Mouse (Mus musculus): ENCODE data around the gene Hsd17b2. TPM values are rescaled to one million over a fixed set of nuclear protein-coding genes. Genes with fewer than 3 reads are reported as not detected.
"Not testable (repeated sequence)": the region's sequence is repeated elsewhere in the genome, so short reads cannot be mapped to it uniquely, and the experiment has no call there.

Hsd17b2 gene
- total and polyA plus RNA-seq, 3 experiments = 0.38 to 1.4 TPM; not detected in 1

DNA sequence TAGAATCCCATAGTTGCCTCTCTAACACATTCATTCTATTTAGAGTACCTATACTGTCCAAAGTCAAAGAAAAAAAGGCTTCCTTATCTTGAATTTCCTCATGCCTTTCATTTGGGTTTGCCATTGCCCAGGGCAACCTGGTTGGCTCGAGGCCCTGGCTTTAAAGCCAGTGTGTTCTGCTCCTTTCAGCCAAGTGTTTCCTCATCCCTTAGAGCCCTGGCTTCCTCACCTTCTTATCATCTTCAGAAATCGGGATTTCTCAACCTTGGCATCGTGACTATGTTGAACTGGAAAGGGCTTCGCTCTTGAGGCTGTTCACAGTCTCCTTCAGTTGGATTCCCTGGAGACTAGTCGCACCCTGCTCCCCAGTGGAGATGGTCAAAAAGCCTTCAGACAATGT lies 12.9 kb downstream of the Hsd17b2 start:
- DNase-seq = peak; percentile 15

DNA sequence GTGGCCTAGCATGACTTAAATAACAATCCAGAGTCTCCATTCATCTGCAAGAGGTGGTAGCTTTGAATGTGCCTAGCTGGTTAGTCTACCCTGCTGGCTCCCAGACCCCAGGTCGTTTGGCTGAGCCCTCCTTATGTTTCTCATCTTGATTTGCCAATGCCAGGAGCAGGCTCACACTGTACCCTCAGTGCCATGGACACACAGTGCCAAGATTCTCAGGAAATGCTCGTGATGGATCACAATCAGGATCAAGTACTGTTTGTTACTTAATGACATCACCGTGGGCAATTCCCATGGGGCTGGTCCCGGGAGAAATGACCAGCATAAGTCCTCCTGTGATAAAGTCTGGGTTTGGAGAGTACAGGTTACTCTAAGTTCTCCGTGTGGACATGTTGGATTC lies 14.2 kb downstream of the Hsd17b2 start:
- DNase-seq = no peak

DNA sequence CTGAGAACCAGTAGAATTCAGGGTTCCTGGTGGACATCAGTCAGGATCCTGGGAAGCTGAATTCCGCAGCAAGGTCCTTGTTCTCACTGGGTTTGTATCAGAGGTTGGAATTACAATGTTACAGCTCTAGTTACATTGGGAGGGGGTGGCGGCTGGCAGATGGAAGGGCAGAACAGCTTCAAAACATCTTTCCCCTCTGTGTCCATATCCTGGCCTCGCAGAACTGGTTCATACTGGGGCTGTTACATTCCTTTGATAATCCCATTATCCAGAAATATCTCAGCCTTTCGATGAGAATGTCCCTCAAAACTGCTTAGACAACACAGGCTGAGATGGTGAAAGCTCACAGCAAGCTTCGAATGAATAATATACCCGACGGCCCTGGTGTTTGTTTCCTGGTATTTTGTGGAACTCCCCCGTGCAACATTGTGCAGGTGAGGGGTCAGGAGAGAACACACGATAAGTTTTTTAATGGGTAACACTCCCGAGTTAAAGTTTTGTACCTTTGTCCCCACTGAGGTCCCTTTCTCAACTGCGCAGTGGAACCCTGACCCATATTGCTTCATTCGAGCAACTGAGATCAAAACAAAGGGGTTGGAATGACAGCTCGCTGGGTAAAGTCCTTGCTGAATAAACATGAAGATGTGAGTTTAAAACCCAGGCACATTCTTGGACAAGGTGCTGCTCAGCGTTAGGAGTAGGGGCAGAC lies 16.6 kb downstream of the Hsd17b2 start:
- no peak for DNase-seq

DNA sequence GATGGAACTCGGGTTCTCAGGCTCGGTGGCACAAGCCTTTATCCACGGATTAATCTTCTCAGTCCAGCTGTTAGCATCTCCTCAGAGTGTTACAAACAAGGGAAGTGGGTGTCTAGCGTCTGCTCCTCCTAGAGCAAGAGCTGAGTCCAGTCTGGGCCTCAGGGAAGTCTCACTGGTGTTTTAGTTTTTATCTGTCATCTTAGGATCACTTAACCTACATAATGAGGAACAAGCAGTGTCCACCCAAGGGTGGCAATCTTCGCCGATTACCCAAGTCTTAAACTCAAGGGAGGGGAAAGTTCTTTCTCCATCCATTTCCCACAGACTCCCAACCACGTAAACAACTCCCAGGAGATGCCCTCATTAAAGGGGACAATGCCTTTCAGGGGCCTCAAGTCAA lies 24.8 kb downstream of the Hsd17b2 start:
- DNase-seq = no peak

DNA sequence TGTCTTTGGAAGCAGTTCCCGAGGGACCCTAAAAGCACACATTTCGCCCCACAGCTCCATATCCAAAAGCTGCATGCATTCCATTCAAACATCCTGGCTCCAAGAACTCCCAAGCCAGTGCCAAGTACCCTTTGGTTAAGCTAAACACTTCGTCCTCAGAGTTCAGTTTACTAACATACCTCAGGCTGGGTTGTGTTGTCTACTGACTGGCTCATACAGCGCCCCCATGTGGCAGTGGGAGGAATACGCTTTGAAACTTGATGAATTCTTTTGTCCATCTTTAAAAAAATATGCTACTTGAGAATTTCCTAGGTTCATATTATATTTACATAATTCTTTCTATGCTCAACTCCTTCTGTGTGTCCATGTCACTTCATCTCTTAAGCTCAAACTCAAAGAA lies 25.9 kb downstream of the Hsd17b2 start:
- DNase-seq = no peak

DNA sequence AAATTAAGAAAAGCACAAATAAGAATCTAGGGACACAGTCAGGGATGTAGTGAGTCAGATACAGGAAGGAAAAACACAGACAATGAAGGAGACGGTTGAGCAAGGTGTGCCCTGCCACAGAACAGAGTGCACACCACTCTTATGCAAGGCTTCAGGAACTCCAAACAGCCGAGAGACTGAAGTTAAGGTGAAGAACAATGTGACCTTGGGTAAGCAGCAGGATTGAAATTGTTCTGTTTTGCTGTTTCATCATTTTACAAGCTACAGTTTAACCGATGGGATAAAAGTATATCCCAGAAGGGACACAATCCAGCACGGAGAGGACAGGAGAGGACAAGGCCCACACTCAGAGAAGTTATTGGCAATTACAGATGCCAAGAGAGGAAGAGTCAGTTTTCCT lies 26.5 kb downstream of the Hsd17b2 start:
- DNase-seq = no peak

DNA sequence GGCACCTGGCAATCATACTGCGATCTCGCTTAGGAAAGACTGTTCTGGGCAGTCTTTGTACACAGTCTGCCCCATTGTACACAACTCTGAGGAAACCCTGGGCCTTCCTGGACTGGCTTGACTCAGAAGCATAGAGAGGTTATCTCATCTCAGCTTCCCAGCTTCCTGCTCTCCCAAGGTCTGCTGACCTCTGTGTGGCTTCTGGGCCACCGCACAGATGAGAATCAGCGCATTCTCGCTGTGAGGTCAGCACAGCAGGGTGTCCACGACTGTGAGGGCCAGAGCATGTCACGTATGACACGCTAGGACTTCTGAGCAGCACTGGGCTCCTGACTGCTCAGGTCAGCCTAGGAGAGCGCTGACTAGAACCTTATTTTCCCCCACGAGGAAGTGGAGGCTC lies 29.3 kb downstream of the Hsd17b2 start:
- DNase-seq = no peak

DNA sequence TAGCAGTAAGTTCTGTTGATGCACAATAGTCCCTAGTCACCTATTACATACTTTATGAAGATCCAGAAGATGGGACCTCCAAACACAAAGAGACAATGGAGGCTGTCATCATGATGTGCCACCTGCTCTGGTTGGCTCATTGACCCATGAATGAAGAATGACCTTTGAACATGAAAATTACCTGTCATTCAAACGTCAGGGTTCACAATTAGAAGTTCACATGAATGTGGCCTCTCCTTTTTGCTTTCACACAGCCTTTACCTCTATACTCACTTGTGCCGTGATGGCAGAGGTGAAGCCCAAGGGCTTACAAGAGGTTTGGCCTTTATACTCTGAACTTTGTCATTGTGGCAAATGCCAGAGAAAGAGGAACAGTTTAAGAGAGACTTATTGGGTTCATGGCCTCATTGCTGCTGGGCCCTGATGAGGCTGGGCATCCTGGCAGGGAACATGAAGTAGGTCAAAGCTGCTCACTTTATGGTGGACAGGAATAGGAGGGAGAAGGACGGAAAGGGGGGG lies 35.0 kb downstream of the Hsd17b2 start:
- DNase-seq = no peak

DNA sequence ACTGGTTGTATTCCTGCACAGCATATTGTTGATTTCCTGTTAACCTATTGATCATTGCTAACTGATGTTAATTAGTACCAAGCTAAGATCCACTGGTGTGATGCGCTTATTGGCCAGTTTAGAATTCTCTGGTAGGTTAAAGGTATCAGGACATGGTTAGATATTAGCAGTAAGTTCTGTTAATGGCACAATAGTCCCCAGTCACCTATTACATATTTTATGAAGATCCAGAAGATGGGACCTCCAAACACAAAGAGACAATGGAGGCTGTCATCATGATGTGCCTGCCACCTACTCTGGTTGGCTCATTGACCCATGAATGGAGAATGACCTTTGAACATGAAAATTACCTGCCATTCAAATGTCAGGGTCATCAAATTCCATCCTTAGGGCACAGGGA lies 36.5 kb downstream of the Hsd17b2 start:
- DNase-seq = not testable (repeated sequence)

DNA sequence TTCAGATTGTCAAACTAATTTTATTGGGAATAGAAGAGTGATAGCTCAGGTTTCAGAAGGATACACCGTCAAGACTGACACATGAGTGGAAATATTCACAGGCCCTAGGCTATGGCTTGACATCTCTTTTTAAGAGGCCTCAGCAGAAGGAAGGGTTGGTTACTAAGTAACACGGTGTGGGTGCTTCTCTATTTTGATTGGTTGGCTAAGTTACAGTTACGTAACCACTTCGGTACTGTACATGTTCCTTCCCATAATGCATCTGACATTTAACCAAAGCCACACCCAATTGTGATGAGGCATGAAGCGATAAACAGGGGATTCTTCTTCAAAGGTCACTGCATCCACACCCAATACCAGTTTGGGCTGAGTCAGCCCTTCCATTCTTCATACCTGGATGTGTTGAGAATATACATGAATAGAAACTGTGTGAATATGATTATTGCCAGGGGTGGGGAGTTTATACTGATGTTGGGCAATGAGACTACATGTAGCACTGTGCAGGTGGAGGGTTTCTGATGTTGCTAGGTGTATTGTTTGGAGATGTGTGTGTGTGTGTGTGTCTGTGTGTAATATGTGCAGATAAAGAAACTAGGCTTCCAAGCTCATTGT lies 38.8 kb downstream of the Hsd17b2 start:
- DNase-seq = no peak

DNA sequence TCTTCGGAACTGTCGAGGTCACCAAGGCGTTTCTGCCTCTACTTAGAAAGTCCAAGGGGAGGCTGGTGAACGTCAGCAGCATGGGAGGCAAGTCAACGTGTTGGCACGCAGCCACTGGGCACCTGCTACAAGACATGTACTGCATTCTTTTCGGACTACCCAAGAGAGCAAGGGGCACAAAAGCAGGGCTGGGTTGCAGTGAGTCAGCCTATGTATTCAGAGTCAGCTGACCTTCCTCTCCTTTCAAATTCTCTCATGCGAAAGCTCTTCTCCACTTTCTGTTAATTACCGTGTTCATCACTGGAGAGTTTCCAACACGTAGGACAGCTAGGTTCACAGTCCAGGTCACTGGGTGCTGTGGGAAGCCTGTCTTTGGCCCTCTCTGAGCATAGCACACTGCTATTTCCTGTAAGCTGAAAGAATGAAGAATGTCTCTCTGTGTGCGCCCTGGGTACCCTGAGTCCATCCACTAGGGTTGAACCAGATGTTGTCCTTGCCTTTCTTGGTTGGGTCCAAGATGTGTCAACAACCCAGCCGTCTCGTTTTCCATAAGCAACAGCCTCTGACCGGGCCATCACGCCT lies 40.8 kb downstream of the Hsd17b2 start:
- DNase-seq = no peak

DNA sequence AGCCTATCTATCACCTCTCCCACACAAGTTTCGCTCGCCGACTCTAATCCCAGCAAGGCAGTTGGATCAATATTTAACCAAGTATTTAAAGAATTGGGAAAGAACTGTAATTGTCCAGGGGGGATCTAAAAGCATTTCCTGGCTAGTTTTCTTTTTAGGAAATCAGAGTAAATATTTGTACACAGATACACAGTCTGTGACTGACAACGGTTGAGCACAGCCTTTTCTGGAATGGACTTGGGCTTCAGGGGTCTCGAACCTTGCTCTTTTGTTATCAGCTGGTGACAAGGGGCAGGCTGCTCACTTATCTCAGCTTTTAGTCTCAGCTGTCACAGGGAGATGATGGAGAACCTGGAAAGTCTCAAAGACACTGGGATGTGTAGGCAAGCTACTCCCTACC lies 44.9 kb downstream of the Hsd17b2 start:
- DNase-seq = no peak

DNA sequence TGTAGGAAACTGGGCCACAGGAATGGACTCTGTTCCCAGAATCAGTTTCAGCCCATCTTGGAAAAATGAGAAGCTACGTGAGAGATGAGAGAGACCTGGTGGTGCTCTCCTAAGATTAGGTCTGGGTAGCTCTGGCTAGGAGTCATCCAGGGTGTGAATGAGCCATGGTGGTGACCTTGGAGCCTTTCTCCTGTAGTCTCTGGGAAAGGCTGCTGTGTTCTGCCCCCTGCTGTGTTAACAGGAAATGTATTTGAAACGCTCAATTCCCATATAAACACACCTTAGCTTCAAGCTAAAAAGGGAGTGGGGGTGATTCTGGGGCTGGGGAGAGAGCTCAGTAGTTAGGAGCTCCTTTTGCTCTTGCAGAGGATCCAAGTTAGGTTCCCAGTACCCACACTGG lies 45.7 kb downstream of the Hsd17b2 start:
- DNase-seq = no peak

DNA sequence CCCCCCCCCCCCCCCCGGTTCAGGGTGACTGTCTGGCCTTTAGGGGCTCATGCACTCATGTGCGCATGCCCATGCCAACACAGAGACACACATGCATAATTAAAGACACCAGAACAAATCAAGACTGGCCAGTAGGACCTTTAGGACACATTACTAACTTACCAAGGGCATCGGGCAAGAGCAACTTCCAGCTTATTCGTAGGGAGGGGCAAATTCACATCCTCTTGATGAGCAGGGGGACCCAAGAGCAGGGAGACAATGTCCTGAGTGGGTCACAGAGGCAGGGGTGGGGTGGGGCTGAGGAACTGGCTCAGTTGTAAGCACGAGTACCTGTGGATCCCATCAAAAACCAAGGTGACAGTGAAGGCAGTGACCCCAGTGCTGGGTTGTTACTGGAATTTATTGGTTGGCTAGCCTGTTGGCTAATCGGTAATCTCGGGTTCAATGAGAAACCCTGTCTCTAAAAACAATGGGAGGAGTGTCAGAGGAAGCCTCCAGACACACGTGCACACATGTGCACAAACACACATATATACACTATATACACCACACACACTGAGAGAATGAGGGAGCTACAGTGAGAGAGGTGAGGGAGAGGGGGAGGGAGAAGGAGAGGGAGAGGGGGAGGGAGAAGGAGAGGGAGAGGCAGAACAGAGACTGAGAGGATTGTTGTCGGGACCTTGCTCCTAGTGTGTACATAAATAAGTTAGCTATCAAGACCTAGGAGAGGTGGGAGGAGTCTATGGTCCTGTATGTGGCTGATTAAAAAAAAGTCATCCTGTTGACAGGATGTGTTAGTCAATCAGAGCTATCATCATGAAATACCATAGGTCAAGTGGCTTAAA lies 46.4 kb downstream of the Hsd17b2 start:
- no peak for DNase-seq

DNA sequence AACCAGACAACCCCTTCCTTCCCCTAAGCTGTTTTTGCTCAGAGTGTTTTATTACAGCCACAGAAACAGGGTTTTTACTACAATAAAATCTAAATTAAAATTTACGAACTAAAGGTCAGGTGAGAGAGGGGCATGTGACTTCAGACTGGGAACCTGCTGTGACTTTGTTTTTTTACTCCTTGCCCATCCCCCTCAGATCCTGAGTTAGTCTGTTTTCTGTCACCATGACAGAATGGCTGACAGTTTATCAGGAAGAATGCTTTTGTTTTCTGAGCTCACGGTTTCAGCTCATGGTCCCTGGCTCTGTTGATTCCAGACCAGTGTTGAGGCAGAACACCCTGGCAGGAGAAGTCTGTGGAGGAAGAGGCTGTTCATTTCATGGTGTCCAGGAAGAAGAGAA lies 47.7 kb downstream of the Hsd17b2 start:
- no peak for DNase-seq

DNA sequence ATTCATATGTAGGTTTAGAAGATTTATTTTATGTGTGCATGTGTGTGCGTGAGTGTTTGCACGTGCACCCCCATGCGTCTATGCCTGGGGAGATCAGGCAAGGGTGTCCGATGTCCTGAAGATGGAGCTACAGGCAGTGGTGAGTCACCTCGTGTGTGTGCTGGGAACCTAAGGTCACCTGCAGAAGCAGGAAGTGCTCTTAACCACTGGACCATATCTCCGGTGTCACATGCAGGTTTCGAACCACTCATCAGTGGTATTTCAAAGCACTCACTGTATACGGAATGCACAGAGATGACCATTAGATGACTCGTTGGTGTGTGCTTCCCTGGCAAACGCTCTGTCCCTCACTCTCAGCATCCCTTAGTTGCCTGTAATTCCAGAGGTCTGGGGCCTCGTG lies 56.2 kb downstream of the Hsd17b2 start:
- no peak for DNase-seq

DNA sequence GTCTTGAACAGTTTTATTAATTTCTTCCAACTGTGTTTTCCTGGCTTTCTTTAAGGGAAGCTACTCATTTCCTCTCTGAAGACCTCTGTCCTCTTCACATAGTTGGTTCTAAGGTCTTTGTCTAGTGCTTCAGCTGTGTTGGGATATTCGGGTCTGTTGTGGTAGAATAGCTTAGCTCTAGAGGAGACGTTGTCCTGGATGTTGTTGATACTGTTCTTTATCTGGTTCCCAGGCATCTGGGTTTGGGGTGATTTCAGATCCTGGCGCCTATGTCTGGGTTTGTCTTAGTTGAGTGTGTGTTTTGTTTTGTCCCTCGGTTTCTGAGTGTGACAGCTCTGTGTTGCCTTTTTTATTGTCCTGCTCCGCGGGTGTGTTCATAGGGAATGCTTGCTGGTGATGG lies 61.1 kb downstream of the Hsd17b2 start:
- DNase-seq = no peak

DNA sequence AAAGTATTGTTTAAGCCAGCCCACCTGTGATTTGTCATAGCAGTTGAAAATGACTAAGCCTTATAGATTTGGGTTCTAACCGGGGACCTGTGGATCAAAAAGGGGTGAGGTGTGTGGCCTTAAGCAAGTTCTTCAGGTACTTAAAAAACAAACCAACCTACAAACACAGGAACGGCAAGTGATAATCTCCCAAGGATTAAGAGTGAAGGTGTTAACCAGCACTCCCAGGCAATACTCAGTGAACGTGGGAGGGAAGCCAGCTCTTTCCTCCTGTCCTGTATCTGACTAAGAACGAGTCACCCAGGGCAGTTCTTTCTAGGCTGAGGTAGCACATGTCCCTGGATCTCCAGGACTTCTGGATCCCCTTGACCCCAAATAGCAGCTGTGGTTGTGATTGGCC lies 62.9 kb downstream of the Hsd17b2 start:
- DNase-seq = no peak

DNA sequence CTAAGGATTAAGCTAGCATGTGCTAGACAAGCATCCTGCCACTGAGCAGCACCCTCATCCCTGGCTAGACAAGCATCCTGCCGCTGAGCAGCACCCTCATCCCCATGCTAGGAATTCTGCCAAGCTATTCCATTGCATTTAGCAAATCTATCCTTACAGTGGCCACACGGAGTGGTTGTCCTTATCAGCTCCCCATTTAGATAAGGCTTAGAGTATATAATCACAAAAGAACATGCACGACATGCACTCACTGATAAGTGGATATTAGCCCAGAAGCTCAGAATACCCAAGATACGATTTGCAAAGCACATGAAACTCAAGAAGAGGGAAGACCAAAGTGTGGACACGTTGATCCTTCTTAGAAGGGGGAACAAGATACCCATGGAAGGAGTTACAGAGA lies 64.2 kb downstream of the Hsd17b2 start:
- no peak for DNase-seq

DNA sequence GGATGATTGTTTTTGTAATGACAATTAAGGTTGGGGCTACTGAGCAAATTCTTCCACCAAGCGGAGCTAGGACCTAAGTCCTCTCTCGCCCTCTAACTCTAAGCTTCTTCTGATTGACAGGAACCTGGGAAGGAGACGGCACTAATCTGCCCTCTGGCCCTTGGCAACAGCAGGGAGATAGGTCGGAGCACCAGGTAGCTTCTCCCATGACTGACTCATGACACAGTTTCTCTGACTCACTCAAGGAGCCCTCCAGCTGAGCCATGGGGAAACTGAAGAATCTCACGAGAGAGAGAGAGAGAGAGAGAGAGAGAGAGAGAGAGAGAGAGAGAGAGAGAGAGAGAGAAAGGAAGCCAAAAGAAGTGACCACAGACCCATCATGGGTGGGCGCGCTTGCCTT lies 67.3 kb downstream of the Hsd17b2 start:
- DNase-seq = no peak

DNA sequence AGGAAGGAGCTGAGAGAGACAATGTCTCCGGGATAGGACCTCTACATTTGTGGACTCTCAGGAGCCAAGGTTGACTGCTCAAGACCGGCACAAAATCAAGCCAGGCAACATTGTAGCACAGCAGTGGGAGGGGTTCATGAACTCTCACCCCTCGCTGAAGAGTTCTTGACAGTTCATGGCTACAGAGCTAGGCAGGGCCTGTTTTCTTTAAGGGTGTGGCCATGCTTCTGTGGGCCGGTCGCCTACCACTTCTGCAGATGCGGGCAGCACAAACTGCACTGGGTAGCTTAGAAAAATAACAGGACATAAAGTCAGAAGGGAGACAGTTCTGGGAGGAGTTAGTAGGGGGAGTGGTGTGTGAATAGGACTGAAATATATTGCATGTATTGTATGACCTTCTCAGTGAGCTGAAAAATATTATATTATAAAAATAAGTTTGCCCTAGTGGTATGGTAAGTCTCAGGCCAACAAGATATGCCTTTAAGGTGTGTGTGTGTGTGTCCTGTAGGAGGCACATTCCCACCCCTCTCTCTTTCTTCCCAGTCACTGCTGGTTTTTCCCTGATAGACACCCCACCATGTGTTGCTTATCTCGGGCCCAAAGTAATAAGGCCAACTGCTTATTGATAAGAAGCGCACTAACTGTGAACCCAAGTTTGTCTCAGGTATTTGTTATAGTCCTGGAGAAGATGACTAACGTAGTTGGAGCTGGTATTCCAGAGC lies 69.6 kb downstream of the Hsd17b2 start:
- no peak for DNase-seq

DNA sequence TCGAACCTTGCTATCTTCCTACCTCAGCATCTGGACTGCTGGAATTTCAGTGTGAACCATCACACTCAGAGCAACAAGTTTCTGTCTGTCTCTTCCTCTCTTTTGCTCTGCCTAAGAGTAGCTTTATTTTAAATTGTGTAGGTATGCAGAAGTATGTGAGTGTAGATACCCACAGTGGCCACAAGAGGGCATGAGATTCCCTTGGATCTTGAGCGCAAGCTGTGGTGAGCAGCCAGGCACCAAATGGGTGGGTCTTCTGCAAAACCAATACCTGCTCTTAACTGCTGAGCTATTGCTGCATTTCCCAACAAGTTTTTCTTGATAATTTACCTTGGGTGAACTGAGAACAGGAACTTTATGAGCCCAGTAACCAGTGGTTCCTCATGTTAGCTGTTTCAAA lies 70.4 kb downstream of the Hsd17b2 start:
- DNase-seq = peak; percentile 13

All from adrenal gland, adult 2 months (tissue).